Mouse (Mus musculus) liver, postnatal 0 days (tissue): ENCODE measurements around the gene Plxdc2. TPM values are rescaled to one million over a fixed set of nuclear protein-coding genes. Genes with fewer than 3 reads are reported as not detected.

Source experiments
- ATAC-seq: fragments of 200-750 bp; cut with Nextera tagmentation; 2 replicates; pipeline ENCODE4 v1.8.0; 2017; ENCODE audit warnings: mild to moderate bottlenecking, moderate library complexity
- DNase-seq: peaks from one replicate; pipeline ENCODE4 v3.0.0-alpha.2; 2016
- H3K27ac ChIP-seq: fragments of 300-500 bp; sonication (generic); 2 replicates; pipeline ENCODE4 v1.5.1; 2014; ENCODE audit warnings: antibody characterized with exemption, moderate library complexity, mild to moderate bottlenecking, low read depth
- H3K27me3 ChIP-seq: fragments of 300-500 bp; sonication (generic); 2 replicates; pipeline ENCODE4 v1.6.1; 2014; ENCODE audit warnings: low read length, control low read depth, mixed read lengths; ENCODE audit not compliant: insufficient read depth
- H3K36me3 ChIP-seq: fragments of 300-500 bp; sonication (generic); replicated peaks from 2 replicates; pipeline ENCODE4 v1.6.1; 2014; ENCODE audit warnings: mild to moderate bottlenecking, control low read depth, low read length, moderate library complexity, mixed read lengths; ENCODE audit not compliant: insufficient read depth
- H3K4me1 ChIP-seq: fragments of 300-500 bp; sonication (generic); 2 replicates; pipeline ENCODE4 v1.6.1; 2014; ENCODE audit warnings: antibody characterized with exemption, mild to moderate bottlenecking, control low read depth; ENCODE audit not compliant: insufficient read depth
- H3K4me2 ChIP-seq: fragments of 300-500 bp; sonication (generic); 2 replicates; pipeline ENCODE4 v1.6.1; 2014; ENCODE audit warnings: low read depth, mild to moderate bottlenecking, low read length, moderate library complexity, mixed read lengths
- H3K4me3 ChIP-seq: fragments of 300-500 bp; sonication (generic); 2 replicates; pipeline ENCODE4 v1.5.1; 2014; ENCODE audit warnings: low read depth, low read length
- H3K9ac ChIP-seq: fragments of 300-500 bp; sonication (generic); replicated peaks from 2 replicates; pipeline ENCODE4 v1.6.1; 2014; ENCODE audit warnings: mild to moderate bottlenecking, moderate library complexity
- H3K9me3 ChIP-seq: fragments of 300-500 bp; sonication (generic); 2 replicates; pipeline ENCODE4 v1.6.1; 2016; ENCODE audit warnings: mild to moderate bottlenecking, control low read depth, low read length, mixed read lengths
- CTCF ChIP-seq: sonication (generic); IDR thresholded peaks from 2 replicates; pipeline ENCODE4 v1.5.1; 2016; ENCODE audit warnings: antibody characterized with exemption, low read depth
- EP300 ChIP-seq: IDR thresholded peaks from 2 replicates; pipeline ENCODE4 v1.6.1; 2016; ENCODE audit warnings: antibody characterized with exemption, low read depth, mild to moderate bottlenecking
- WGBS: fragments of 180-500 bp; shearing (Covaris S2); extraction: QIAGEN DNeasy Blood & Tissue Kit; methylation state at CpG from one replicate; pipeline ENCODE4 v1.1.7; 2014; ENCODE audit not compliant: insufficient replicate concordance; 5-methylcytosine and 5-hydroxymethylcytosine counted together
- polyA plus RNA-seq: library from polyadenylated mRNA; unstranded; fragments of >200 nt; fragmentation: Nextera tagmentation; extraction: Ambion mirVana; gene quantifications from 2 replicates; pipeline ENCODE4 v1.2.1, GENCODE M21; 2015

The Plxdc2 gene
- polyA plus RNA-seq, 1 experiment from 2014 or later: 0.81 TPM

DNA sequence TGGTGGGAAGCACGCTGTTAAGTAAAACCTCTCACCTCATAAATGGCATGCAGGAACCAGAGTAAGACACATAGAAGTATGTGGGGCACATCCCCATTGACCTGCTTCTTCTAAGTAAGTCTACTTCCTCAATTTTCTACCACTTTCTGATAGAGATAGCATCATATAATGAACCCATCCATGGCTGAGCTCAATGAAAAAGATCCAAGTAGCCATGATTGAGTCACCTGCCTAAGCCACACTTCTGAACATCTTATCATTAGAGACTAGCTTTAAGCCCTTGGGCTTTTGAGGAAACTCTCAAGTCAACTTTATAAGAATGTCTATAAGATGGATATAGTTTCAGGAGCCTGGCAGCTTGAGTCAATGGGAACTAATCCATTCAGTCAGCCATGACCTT lies 14.3 kb downstream of the Plxdc2 start:
- Histone ChIP-seq H3K4me3 (no peak overlapping the region), H3K36me3 (no peaks in the 10 kb centered on the region), H3K9me3 (no peaks in the 10 kb centered on the region), H3K27ac (no peak overlapping the region), H3K4me1 (no peaks in the 10 kb centered on the region), H3K27me3 (no peaks in the 10 kb centered on the region), H3K9ac (no peak overlapping the region), H3K4me2 (no peak overlapping the region)
- ATAC-seq (no peak), DNase-seq (no peak)
- WGBS: 67% methylated on average over 1 of the region's 1 CpGs
- TF ChIP-seq EP300 (no peak), CTCF (no peak)

DNA sequence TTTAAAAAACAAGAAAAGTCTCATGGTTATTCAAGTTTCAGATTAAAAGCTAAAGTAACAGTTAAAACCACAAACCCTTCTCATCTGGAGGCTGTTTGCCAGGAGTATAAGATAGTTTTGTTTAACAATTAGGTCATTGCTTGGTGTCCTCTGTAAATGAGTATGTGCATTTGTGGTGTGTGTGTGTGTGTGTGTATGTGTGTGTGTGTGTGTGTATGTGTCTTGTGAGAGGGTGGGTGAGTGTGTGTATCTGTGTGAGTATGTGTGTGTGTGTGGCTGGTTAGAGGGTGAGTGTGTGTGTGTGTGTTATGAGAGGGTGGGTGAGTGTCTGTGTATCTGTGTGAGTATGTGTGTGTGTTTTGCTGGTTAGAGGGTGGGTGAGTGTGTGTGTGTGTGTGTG lies 18.2 kb downstream of the Plxdc2 start:
- Histone ChIP-seq H3K4me1 (no peaks in the 10 kb centered on the region), H3K4me2 (no peak overlapping the region), H3K27ac (no peak overlapping the region), H3K9me3 (no peaks in the 10 kb centered on the region), H3K9ac (no peak overlapping the region), H3K36me3 (no peaks in the 10 kb centered on the region), H3K4me3 (no peak overlapping the region), H3K27me3 (no peaks in the 10 kb centered on the region)
- no peak for DNase-seq
- TF ChIP-seq EP300 (no peak), CTCF (no peak)
- no peak for ATAC-seq

DNA sequence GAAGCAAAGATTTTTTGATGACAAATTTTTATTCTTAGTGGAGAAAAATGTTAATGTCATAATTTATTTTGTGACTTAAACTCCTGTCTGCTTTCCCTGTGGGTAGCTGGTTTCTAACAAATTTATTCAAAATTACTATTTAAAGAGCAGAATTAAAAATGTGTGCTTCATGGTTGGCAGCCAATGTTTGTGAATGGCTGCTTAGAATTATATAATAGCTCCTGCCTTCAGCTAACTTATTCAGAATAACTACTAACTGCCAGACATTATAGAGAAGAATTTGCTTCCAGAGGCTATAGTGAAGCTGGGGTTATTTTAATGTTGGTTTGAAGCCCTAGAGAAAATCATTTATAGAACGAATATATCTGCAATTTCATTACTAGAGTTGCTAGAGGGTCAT lies 30.1 kb downstream of the Plxdc2 start:
- TF ChIP-seq EP300 (no peak), CTCF (no peak)
- Histone ChIP-seq H3K4me1 (no peaks in the 10 kb centered on the region), H3K9me3 (no peaks in the 10 kb centered on the region), H3K4me3 (no peak overlapping the region), H3K4me2 (no peak overlapping the region), H3K9ac (no peak overlapping the region), H3K27me3 (no peaks in the 10 kb centered on the region), H3K27ac (no peak overlapping the region), H3K36me3 (no peaks in the 10 kb centered on the region)
- DNase-seq: no peak
- 53% methylated on average over 1 of the region's 1 CpGs for WGBS
- ATAC-seq: no peak

DNA sequence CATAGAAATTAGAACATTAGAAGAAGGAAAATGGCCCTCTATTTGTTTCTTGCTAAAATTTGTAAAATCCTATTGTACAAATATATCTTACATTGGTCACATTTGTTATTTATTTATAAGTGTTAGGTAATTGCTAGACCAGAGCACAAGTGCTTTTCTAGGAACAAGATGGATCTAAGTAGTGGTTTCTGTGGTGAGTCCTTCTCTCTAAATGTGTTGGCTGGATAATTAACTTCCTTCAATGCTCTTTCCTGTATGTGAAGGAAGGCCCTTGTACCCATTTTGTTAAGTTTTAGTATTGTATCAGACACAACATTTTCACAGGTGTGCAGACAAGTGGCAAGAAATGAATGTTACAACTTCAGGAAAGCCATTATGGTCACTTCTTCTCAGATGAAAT lies 30.6 kb downstream of the Plxdc2 start:
- Histone ChIP-seq H3K36me3 (no peaks in the 10 kb centered on the region), H3K4me2 (no peak overlapping the region), H3K9ac (no peak overlapping the region), H3K4me1 (no peaks in the 10 kb centered on the region), H3K9me3 (no peaks in the 10 kb centered on the region), H3K27ac (no peak overlapping the region), H3K27me3 (no peaks in the 10 kb centered on the region), H3K4me3 (no peak overlapping the region)
- ATAC-seq (no peak), DNase-seq (no peak)
- TF ChIP-seq EP300 (no peak), CTCF (no peak)

DNA sequence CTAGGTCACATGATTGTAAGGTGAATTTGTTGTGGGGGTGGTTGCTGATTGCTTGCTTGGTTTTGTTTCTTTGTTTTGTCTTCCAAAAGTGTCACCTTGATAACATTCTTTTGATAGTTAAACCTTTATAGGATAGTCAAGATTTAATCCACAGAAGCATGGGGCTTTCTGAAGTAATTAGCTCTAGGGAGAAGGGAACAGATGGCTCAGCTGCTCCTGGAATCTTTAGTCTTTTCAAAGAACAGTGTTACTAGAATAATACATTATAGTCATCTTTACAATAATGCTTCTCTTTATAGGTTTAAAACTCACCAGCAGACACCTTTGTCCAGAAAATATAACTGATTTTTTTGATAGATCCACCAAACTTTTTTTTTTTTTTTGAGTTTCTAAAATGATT lies 31.7 kb downstream of the Plxdc2 start:
- H3K9me3 ChIP-seq: no peaks in the 10 kb centered on the region
- H3K4me3 ChIP-seq: no peak overlapping the region
- no peak for TF ChIP-seq CTCF
- TF ChIP-seq EP300: no peak

DNA sequence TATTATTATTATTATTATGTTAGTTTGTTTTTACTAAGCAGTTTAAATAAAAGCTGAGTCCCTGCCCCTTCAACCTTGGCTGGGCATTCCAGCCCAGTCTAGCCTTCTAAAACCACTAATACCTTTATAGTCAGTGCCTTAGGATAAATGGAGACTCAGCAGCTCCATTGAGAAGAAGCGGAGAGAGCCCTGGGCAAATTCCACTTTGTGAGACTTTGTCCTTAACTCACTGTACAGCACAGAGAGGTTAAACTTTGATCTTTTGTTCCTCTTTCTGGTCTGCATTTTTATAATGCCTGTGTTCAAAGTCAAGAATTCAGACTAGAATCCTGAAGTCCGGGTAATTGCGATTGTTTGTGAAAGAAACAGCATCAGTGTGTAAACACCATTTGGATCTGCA lies 41.4 kb downstream of the Plxdc2 start:
- Histone ChIP-seq H3K4me3 (no peak overlapping the region), H3K27ac (no peak overlapping the region), H3K36me3 (no peaks in the 10 kb centered on the region), H3K27me3 (no peaks in the 10 kb centered on the region), H3K9ac (no peak overlapping the region), H3K9me3 (no peaks in the 10 kb centered on the region), H3K4me1 (no peaks in the 10 kb centered on the region), H3K4me2 (no peak overlapping the region)
- TF ChIP-seq EP300: no peak
- 75% methylated on average over 3 of the region's 3 CpGs for WGBS
- ATAC-seq (no peak), DNase-seq (no peak)

More for the DNA sequence above, 31.7 kb downstream of the Plxdc2 start:
- H3K9ac ChIP-seq: no peak overlapping the region
- no peak for DNase-seq
- no peaks in the 10 kb centered on the region for H3K27me3 ChIP-seq
- no peaks in the 10 kb centered on the region for H3K36me3 ChIP-seq
- no peaks in the 10 kb centered on the region for H3K4me1 ChIP-seq
- no peak overlapping the region for H3K27ac ChIP-seq
- no peak for ATAC-seq
- H3K4me2 ChIP-seq: no peak overlapping the region

DNA sequence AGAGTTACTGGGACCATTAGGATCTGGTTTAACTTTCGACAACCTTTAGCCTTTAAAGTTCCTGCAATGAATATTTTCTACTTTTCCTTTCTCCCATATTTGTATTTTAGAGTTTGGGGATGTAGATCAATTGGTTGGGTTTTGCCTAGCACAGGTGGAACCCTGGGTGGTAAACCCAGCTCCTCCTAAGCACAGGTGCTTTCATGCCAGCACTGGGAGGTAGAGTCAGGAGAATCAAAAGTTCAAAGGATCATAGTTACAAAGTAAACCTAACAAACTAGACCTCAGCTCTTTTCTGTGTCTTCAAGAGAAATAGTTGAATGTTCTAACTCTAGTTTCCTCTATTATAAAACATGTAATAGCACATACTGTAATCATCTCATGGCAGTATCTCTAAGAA lies 41.9 kb downstream of the Plxdc2 start:
- no peaks in the 10 kb centered on the region for H3K9me3 ChIP-seq
- H3K27ac ChIP-seq: no peak overlapping the region
- no peak for TF ChIP-seq CTCF
- no peak for TF ChIP-seq EP300
- H3K9ac ChIP-seq: no peak overlapping the region
- WGBS: 67% methylated on average over 1 of the region's 1 CpGs
- no peaks in the 10 kb centered on the region for H3K27me3 ChIP-seq
- no peak for ATAC-seq
- H3K4me1 ChIP-seq: no peaks in the 10 kb centered on the region
- no peak overlapping the region for H3K4me3 ChIP-seq
- H3K4me2 ChIP-seq: no peak overlapping the region
- no peaks in the 10 kb centered on the region for H3K36me3 ChIP-seq
- DNase-seq: no peak
